Mouse (Mus musculus) MEL (cell line): Measurements from ENCODE around the gene Cox6a1. TPM values are rescaled to one million over a fixed set of nuclear protein-coding genes. Genes with fewer than 3 reads are reported as not detected.

ENCODE experiments used
- DNase-seq: peaks from one replicate; pipeline ENCODE4 v3.0.0; 2011; ENCODE audit warnings: low read depth, low spot score
- H3K27ac ChIP-seq: 2 replicates; pipeline ENCODE4 v1.5.1; 2012; ENCODE audit warnings: low read depth, mild to moderate bottlenecking, control low read depth, low read length, moderate library complexity; ENCODE audit not compliant: control insufficient read depth
- H3K27me3 ChIP-seq, 2 experiments: fragments of 150-350 bp in 1 of 2; sonication (generic) in 1 of 2; 2 replicates each; pipeline ENCODE4 v1.6.1; 2012; ENCODE audit warnings: low read length in 2 of 2, mild to moderate bottlenecking in 2 of 2, improper control_type of control experiment in 1 of 2, moderate library complexity in 1 of 2; ENCODE audit not compliant: insufficient read depth in 2 of 2, control insufficient read depth in 1 of 2
- H3K36me3 ChIP-seq, 2 experiments: 2 replicates each; pipeline ENCODE4 v1.6.1; 2012 to 2014; ENCODE audit warnings: low read length in 2 of 2, improper control_type of control experiment in 1 of 2, inconsistent platforms in 1 of 2, mild to moderate bottlenecking in 1 of 2; ENCODE audit not compliant: insufficient read depth in 2 of 2, control insufficient read depth in 1 of 2
- H3K4me1 ChIP-seq, 2 experiments: fragments of 150-350 bp in 1 of 2; sonication (generic) in 1 of 2; 2 replicates each; pipeline ENCODE4 v1.6.1; 2012; ENCODE audit warnings: low read length in 2 of 2, improper control_type of control experiment in 1 of 2, mild to moderate bottlenecking in 1 of 2; ENCODE audit not compliant: insufficient read depth in 2 of 2, control insufficient read depth in 1 of 2
- H3K4me3 ChIP-seq, 2 experiments: fragments of 150-350 bp in 1 of 2; sonication (generic) in 1 of 2; 2 replicates each; pipeline ENCODE4 v1.5.1; 2012; ENCODE audit warnings: low read depth in 2 of 2, low read length in 2 of 2, mild to moderate bottlenecking in 2 of 2, moderate library complexity in 2 of 2, control low read depth in 1 of 2, improper control_type of control experiment in 1 of 2; ENCODE audit not compliant: control insufficient read depth in 1 of 2, insufficient read depth in 1 of 2
- H3K79me2 ChIP-seq: 2 replicates; pipeline ENCODE4 v1.6.1; 2012; ENCODE audit warnings: mild to moderate bottlenecking, low read length, moderate library complexity; ENCODE audit not compliant: control insufficient read depth, poor library complexity, insufficient read depth
- H3K9ac ChIP-seq: 2 replicates; pipeline ENCODE4 v1.6.1; 2012; ENCODE audit warnings: low read depth, mild to moderate bottlenecking, control low read depth, low read length, moderate library complexity; ENCODE audit not compliant: control insufficient read depth, poor library complexity, severe bottlenecking
- H3K9me3 ChIP-seq: fragments of 150-350 bp; sonication (generic); replicated peaks from 2 replicates; pipeline ENCODE4 v1.6.1; 2012; ENCODE audit warnings: mild to moderate bottlenecking, low read length, improper control_type of control experiment, moderate library complexity; ENCODE audit not compliant: insufficient read depth
- CHD2 ChIP-seq: IDR thresholded peaks from 2 replicates; pipeline ENCODE4 v1.6.1; 2011; ENCODE audit warnings: low read length, improper control_type of control experiment
- ETS1 ChIP-seq: IDR thresholded peaks from 2 replicates; pipeline ENCODE4 v1.6.1; 2012; ENCODE audit warnings: low read depth, mild to moderate bottlenecking, inconsistent platforms, low read length, improper control_type of control experiment, moderate library complexity
- GABPA ChIP-seq: IDR thresholded peaks from 2 replicates; pipeline ENCODE4 v1.6.1; 2012; ENCODE audit warnings: low read depth, mild to moderate bottlenecking, inconsistent platforms, low read length, improper control_type of control experiment, moderate library complexity
- GATA1 ChIP-seq: IDR thresholded peaks from 2 replicates; pipeline ENCODE4 v1.6.1; 2011; ENCODE audit warnings: low read depth, low read length, improper control_type of control experiment
- MXI1 ChIP-seq: IDR thresholded peaks from 2 replicates; pipeline ENCODE4 v1.6.1; 2011; ENCODE audit warnings: mild to moderate bottlenecking, low read depth, low read length, improper control_type of control experiment
- MYB ChIP-seq: IDR thresholded peaks from 2 replicates; pipeline ENCODE4 v1.6.1; 2011; ENCODE audit warnings: mild to moderate bottlenecking, low read depth, low read length, improper control_type of control experiment
- MYC ChIP-seq: IDR thresholded peaks from 2 replicates; pipeline ENCODE4 v1.6.1; 2011; ENCODE audit warnings: low read depth, mild to moderate bottlenecking, low read length, improper control_type of control experiment, moderate library complexity
- NELFE ChIP-seq: IDR thresholded peaks from 2 replicates; pipeline ENCODE4 v1.6.1; 2011; ENCODE audit warnings: low read depth, low read length, improper control_type of control experiment
- RAD21 ChIP-seq: IDR thresholded peaks from 2 replicates; pipeline ENCODE4 v1.6.1; 2011; ENCODE audit warnings: mild to moderate bottlenecking, low read depth, low read length, improper control_type of control experiment
- SIN3A ChIP-seq: IDR thresholded peaks from 2 replicates; pipeline ENCODE4 v1.6.1; 2012; ENCODE audit warnings: low read length, improper control_type of control experiment, inconsistent platforms
- TAL1 ChIP-seq: IDR thresholded peaks from 2 replicates; pipeline ENCODE4 v1.6.1; 2012; ENCODE audit warnings: mild to moderate bottlenecking, inconsistent platforms, low read length, moderate library complexity, mixed read lengths
- TCF12 ChIP-seq: IDR thresholded peaks from 2 replicates; pipeline ENCODE4 v1.6.1; 2014; ENCODE audit warnings: low read depth, mild to moderate bottlenecking, inconsistent platforms, low read length, improper control_type of control experiment, moderate library complexity
- UBTF ChIP-seq: IDR thresholded peaks from 2 replicates; pipeline ENCODE4 v1.6.1; 2012; ENCODE audit warnings: low read depth, mild to moderate bottlenecking, inconsistent platforms, low read length, improper control_type of control experiment, moderate library complexity, borderline replicate concordance; ENCODE audit not compliant: insufficient read depth
- USF2 ChIP-seq, 2 experiments: IDR thresholded peaks; 2 replicates each; pipeline ENCODE4 v1.6.1; 2011 to 2012; ENCODE audit warnings: improper control_type of control experiment in 2 of 2, low read length in 2 of 2, borderline replicate concordance in 1 of 2, inconsistent platforms in 1 of 2, low read depth in 1 of 2, mild to moderate bottlenecking in 1 of 2; ENCODE audit not compliant: insufficient read depth in 1 of 2
- ZKSCAN1 ChIP-seq: IDR thresholded peaks from 2 replicates; pipeline ENCODE4 v1.6.1; 2012; ENCODE audit warnings: low read depth, mild to moderate bottlenecking, inconsistent platforms, low read length, improper control_type of control experiment, moderate library complexity
- polyA plus RNA-seq, 2 experiments: library from polyadenylated mRNA; stranded (reverse) in 1 of 2; unstranded in 1 of 2; fragments of >175 nt in 1 of 2; fragments of >200 nt in 1 of 2; gene quantifications; 2 replicates each; pipeline versions ENCODE4 v1.2.1 to v1.2.4; 2012; ENCODE audit warnings: low replicate concordance in 2 of 2, low read depth in 1 of 2; ENCODE audit not compliant: insufficient read length in 2 of 2, insufficient read depth in 1 of 2, missing spikeins in 1 of 2
- total RNA-seq: library from RNA; depleted of rRNA; stranded (reverse); fragments of 300-350 nt; gene quantifications from 2 replicates; pipeline ENCODE4 v1.2.3, GENCODE M21; 2012

The Cox6a1 gene
- total and polyA plus RNA-seq, 3 experiments: 328 to 1,215 (median 749) TPM

GRCm38 (mm10) chr5:115317645-115318328 is 31.0 kb downstream of the Cox6a1 start:
- no peak overlapping the region for H3K27ac ChIP-seq
- no peak for DNase-seq
- peaks cover 0 to 23% of the 10 kb centered on the region in 2 experiments; a peak in 2 of 4 replicates for H3K36me3 ChIP-seq
- peaks cover 3 to 25% of the 10 kb centered on the region in 2 experiments for H3K4me1 ChIP-seq
- no peak for TF ChIP-seq GABPA
- TF ChIP-seq MYB: no peak
- TF ChIP-seq NELFE: no peak
- TF ChIP-seq TAL1: no peak
- no peak for TF ChIP-seq ETS1
- no peak for TF ChIP-seq RAD21
- H3K79me2 ChIP-seq: no peaks in the 10 kb centered on the region
- H3K9ac ChIP-seq: no peak overlapping the region
- no peak overlapping the region for H3K4me3 ChIP-seq
- no peaks in the 10 kb centered on the region for H3K9me3 ChIP-seq
- no peaks in the 10 kb centered on the region for H3K27me3 ChIP-seq

GRCm38 (mm10) chr5:115316968-115317644 is 31.7 kb downstream of the Cox6a1 start:
- no peaks in the 10 kb centered on the region for H3K79me2 ChIP-seq
- H3K9ac ChIP-seq: no peak overlapping the region
- H3K9me3 ChIP-seq: no peaks in the 10 kb centered on the region
- no peaks in the 10 kb centered on the region for H3K27me3 ChIP-seq
- no peak overlapping the region for H3K4me3 ChIP-seq
- H3K36me3 ChIP-seq: peaks cover 0 to 27% of the 10 kb centered on the region in 2 experiments; a peak in 2 of 4 replicates
- no peak overlapping the region for H3K27ac ChIP-seq
- DNase-seq: peak; percentile 14
- TF ChIP-seq CHD2: no peak
- TF ChIP-seq NELFE: no peak
- TF ChIP-seq TCF12: no peak
- no peak for TF ChIP-seq MXI1
- no peak for TF ChIP-seq MYC
- no peak for TF ChIP-seq USF2 (IDR thresholded peaks at IDR 0.05; ENCODE audit: borderline replicate concordance in 1 of 2, insufficient read depth in 1 of 2, low read depth in 1 of 2, low read length in 2 of 2)
- no peak for TF ChIP-seq SIN3A
- no peak for TF ChIP-seq UBTF
- no peak for TF ChIP-seq GATA1
- TF ChIP-seq ZKSCAN1: no peak
- peaks cover 5 to 31% of the 10 kb centered on the region in 2 experiments for H3K4me1 ChIP-seq
